Mouse (Mus musculus) gastrocnemius, postnatal 14 days (tissue): Measurements from ENCODE around the gene Nanog. TPM values are rescaled to one million over a fixed set of nuclear protein-coding genes. Genes with fewer than 3 reads are reported as not detected.
A peak's percentile ranks its signal among the peaks of the same experiment; 100 is the strongest.
"Not testable (repeated sequence)": the region's sequence is repeated elsewhere in the genome, so short reads cannot be mapped to it uniquely, and the experiment has no call there.

Source experiments
- DNase-seq: peaks from one replicate; pipeline ENCODE4 v3.0.0; 2021; ENCODE audit warnings: mixed read lengths
- intact Hi-C: fragments of 180-260 bp; cut with DNase I; formaldehyde crosslinking; loops from one replicate; pipeline ENCODE4 v1.15.1; 2025; ENCODE audit warnings: low total_unique reads
- total RNA-seq, 2 experiments: library from RNA; stranded (reverse); gene quantifications; 2 replicates each; pipeline ENCODE4 v1.2.3; 2021

The Nanog gene
- total RNA-seq, 2 experiments from 2014 or later = not detected

GRCm38 (mm10) chr6:122699628-122700027 lies 7.7 kb upstream of the Nanog start:
- intact Hi-C loops, DNase-seq: not testable (repeated sequence)

- intact Hi-C loops = no loop called here
- no peak for DNase-seq
Observed at GRCm38 (mm10) chr6:122701816-122702215, 5.5 kb upstream of the Nanog start.

GRCm38 (mm10) chr6:122702480-122703124 lies 4.7 kb upstream of the Nanog start:
- intact Hi-C loops = no loop called here
- DNase-seq = peak; percentile 37

GRCm38 (mm10) chr6:122703251-122703650 lies 4.0 kb upstream of the Nanog start:
- intact Hi-C loops = no loop called here
- no peak for DNase-seq

- no peak for DNase-seq
- intact Hi-C loops = no loop called here
Observed at GRCm38 (mm10) chr6:122703706-122704105, 3.6 kb upstream of the Nanog start.

GRCm38 (mm10) chr6:122706337-122706840 lies 900 bp upstream of the Nanog start:
- DNase-seq = no peak

GRCm38 (mm10) chr6:122708826-122709225 lies 1.5 kb downstream of the Nanog start:
- intact Hi-C loops = no loop called here
- DNase-seq = no peak

More at GRCm38 (mm10) chr6:122706337-122706840, 900 bp upstream of the Nanog start:
- intact Hi-C loops = no loop called here

- intact Hi-C loops = no loop called here
- no peak for DNase-seq
Observed at GRCm38 (mm10) chr6:122711455-122711854, 4.2 kb downstream of the Nanog start.

- DNase-seq = peak; percentile 32
- intact Hi-C loops = not testable (repeated sequence)
Observed at GRCm38 (mm10) chr6:122713116-122713515, 5.8 kb downstream of the Nanog start.

GRCm38 (mm10) chr6:122714707-122715365 lies 7.5 kb downstream of the Nanog start:
- no peak for DNase-seq
- intact Hi-C loops = loop anchor here (5.0 kb wide), 1 partner anchor 43 kb away; no protein-coding TSS in a partner anchor

GRCm38 (mm10) chr6:122715886-122716285 lies 8.6 kb downstream of the Nanog start:
- no peak for DNase-seq
- intact Hi-C loops = loop anchor here (5.0 kb wide), 1 partner anchor 44 kb away; no protein-coding TSS in a partner anchor

- intact Hi-C loops = loop anchor here (5.0 kb wide), 1 partner anchor 46 kb away; no protein-coding TSS in a partner anchor
- not testable (repeated sequence) for DNase-seq
Observed at GRCm38 (mm10) chr6:122718224-122718623, 10.9 kb downstream of the Nanog start.

- DNase-seq = peak; percentile 57
Observed at GRCm38 (mm10) chr6:122719942-122720341, 12.7 kb downstream of the Nanog start.

GRCm38 (mm10) chr6:122739952-122740351 lies 32.7 kb downstream of the Nanog start:
- intact Hi-C loops = loop anchor here (5.0 kb wide), 1 partner anchor 47 kb away; no protein-coding TSS in a partner anchor
- DNase-seq = peak; percentile 49

More at GRCm38 (mm10) chr6:122719942-122720341, 12.7 kb downstream of the Nanog start:
- intact Hi-C loops = loop anchor here (5.0 kb wide), 1 partner anchor 48 kb away; no protein-coding TSS in a partner anchor

- intact Hi-C loops = loop anchor here (5.0 kb wide), 1 partner anchor 46 kb away; no protein-coding TSS in a partner anchor
- DNase-seq = no peak
Observed at GRCm38 (mm10) chr6:122741460-122742227, 34.4 kb downstream of the Nanog start.

GRCm38 (mm10) chr6:122742228-122742899 lies 35.1 kb downstream of the Nanog start:
- intact Hi-C loops = loop anchor here (5.0 kb wide), 1 partner anchor 45 kb away; no protein-coding TSS in a partner anchor
- no peak for DNase-seq

- DNase-seq = no peak
- intact Hi-C loops = loop anchor here (5.0 kb wide), 1 partner anchor 44 kb away; no protein-coding TSS in a partner anchor
Observed at GRCm38 (mm10) chr6:122743353-122743752, 36.1 kb downstream of the Nanog start.

- intact Hi-C loops = loop anchor here (5.0 kb wide), 1 partner anchor 43 kb away; no protein-coding TSS in a partner anchor
- no peak for DNase-seq
Observed at GRCm38 (mm10) chr6:122744505-122745249, 37.4 kb downstream of the Nanog start.
